Mouse (Mus musculus) gastrocnemius, postnatal 14 days (tissue): ENCODE measurements around the gene Otof. TPM values are rescaled to one million over a fixed set of nuclear protein-coding genes. Genes with fewer than 3 reads are reported as not detected.

Experiments used
- DNase-seq: peaks from one replicate; pipeline ENCODE4 v3.0.0; 2021; ENCODE audit warnings: mixed read lengths
- intact Hi-C: fragments of 180-260 bp; cut with DNase I; formaldehyde crosslinking; loops from one replicate; pipeline ENCODE4 v1.15.1; 2025; ENCODE audit warnings: low total_unique reads
- total RNA-seq, 2 experiments: library from RNA; stranded (reverse); gene quantifications; 2 replicates each; pipeline ENCODE4 v1.2.3; 2021

The Otof gene
- total RNA-seq, 2 experiments from 2014 or later: 0.12 to 0.20 TPM

GRCm38 (mm10) chr5:30440308-30440906 is 21.3 kb downstream of the Otof start:
- DNase-seq: no peak
- intact Hi-C loops: no loop called here

GRCm38 (mm10) chr5:30438931-30439330 is 22.8 kb downstream of the Otof start:
- intact Hi-C loops: no loop called here

GRCm38 (mm10) chr5:30427406-30427805 is 34.3 kb downstream of the Otof start:
- DNase-seq: no peak
- intact Hi-C loops: no loop called here

More at GRCm38 (mm10) chr5:30438931-30439330, 22.8 kb downstream of the Otof start:
- DNase-seq: no peak

GRCm38 (mm10) chr5:30423572-30424244 is 38.0 kb downstream of the Otof start:
- peak; percentile 54 for DNase-seq
- intact Hi-C loops: loop anchor here (5.0 kb wide), 1 partner anchor 59 kb away; no protein-coding TSS in a partner anchor

GRCm38 (mm10) chr5:30423121-30423520 is 38.6 kb downstream of the Otof start:
- intact Hi-C loops: loop anchor here (5.0 kb wide), 1 partner anchor 59 kb away; no protein-coding TSS in a partner anchor
- DNase-seq: no peak

GRCm38 (mm10) chr5:30416665-30417064 is 45.1 kb downstream of the Otof start:
- intact Hi-C loops: loop anchor here (10.0 kb wide), 1 partner anchor 218 kb away; no protein-coding TSS in a partner anchor
- no peak for DNase-seq

- intact Hi-C loops: loop anchor here (10.0 kb wide), 1 partner anchor 219 kb away; no protein-coding TSS in a partner anchor
- DNase-seq: no peak
Observed at GRCm38 (mm10) chr5:30415876-30416275, 45.9 kb downstream of the Otof start.

- no peak for DNase-seq
- intact Hi-C loops: loop anchor here (10.0 kb wide), 1 partner anchor 219 kb away; no protein-coding TSS in a partner anchor
Observed at GRCm38 (mm10) chr5:30415381-30415780, 46.4 kb downstream of the Otof start.

- intact Hi-C loops: loop anchor here (10.0 kb wide), 1 partner anchor 223 kb away; no protein-coding TSS in a partner anchor
- no peak for DNase-seq
Observed at GRCm38 (mm10) chr5:30411524-30411923, 50.2 kb downstream of the Otof start.

- intact Hi-C loops: no loop called here
- DNase-seq: no peak
Observed at GRCm38 (mm10) chr5:30406876-30407275, 54.9 kb downstream of the Otof start.

- no peak for DNase-seq
- intact Hi-C loops: no loop called here
Observed at GRCm38 (mm10) chr5:30401165-30401564, 60.6 kb downstream of the Otof start.

- DNase-seq: no peak
- intact Hi-C loops: no loop called here
Observed at GRCm38 (mm10) chr5:30400521-30400920, 61.2 kb downstream of the Otof start.

GRCm38 (mm10) chr5:30391473-30391872 is 70.3 kb downstream of the Otof start:
- intact Hi-C loops: no loop called here

GRCm38 (mm10) chr5:30389836-30390235 is 71.9 kb downstream of the Otof start:
- intact Hi-C loops: no loop called here

More at GRCm38 (mm10) chr5:30391473-30391872, 70.3 kb downstream of the Otof start:
- DNase-seq: peak; percentile 72

GRCm38 (mm10) chr5:30387726-30388125 is 74.0 kb downstream of the Otof start:
- intact Hi-C loops: no loop called here
- DNase-seq: no peak

More at GRCm38 (mm10) chr5:30389836-30390235, 71.9 kb downstream of the Otof start:
- no peak for DNase-seq

- no peak for DNase-seq
- intact Hi-C loops: no loop called here
Observed at GRCm38 (mm10) chr5:30382876-30383275, 78.9 kb downstream of the Otof start.

GRCm38 (mm10) chr5:30369426-30369825 is 92.3 kb downstream of the Otof start:
- DNase-seq: peak; percentile 44
- intact Hi-C loops: no loop called here

- no peak for DNase-seq
- intact Hi-C loops: no loop called here
Observed at GRCm38 (mm10) chr5:30367405-30367804, 94.3 kb downstream of the Otof start.

- intact Hi-C loops: no loop called here
- DNase-seq: peak; percentile 24
Observed at GRCm38 (mm10) chr5:30358436-30359099, 103.2 kb downstream of the Otof start.

- no peak for DNase-seq
- intact Hi-C loops: no loop called here
Observed at GRCm38 (mm10) chr5:30356647-30357046, 105.1 kb downstream of the Otof start.
